Mouse (Mus musculus): ENCODE data around the gene Hist2h2be. TPM values are rescaled to one million over a fixed set of nuclear protein-coding genes. Genes with fewer than 3 reads are reported as not detected.

The Hist2h2be gene
- polyA plus RNA-seq, 2 experiments = 6.4 to 8.9 TPM

DNA sequence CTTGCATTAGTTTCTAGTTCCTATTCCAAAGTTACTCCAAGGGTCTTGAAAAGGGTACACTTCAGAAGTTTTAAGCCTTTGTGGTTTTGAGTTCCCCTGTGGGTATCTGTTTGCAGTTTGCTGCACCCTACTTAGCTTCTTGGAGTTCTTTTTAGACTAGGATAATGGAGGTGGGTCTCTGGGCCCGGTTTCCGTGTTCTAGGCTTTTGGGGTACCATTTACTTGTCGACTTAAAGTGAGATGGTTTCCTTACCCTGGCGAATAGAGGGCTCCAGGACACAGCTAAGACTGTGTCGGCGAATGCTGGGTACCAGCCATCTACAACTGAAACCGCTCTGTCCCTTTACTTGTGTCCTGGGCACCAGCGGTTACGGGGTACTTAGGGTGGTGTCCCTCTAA, 720 bp downstream of the Hist2h2be start:
- ATAC-seq (ENCODE audit: insufficient read depth) (no peak), DNase-seq (ENCODE audit: low read depth in 3 of 3, low spot score in 3 of 3) (no peak)
- peak overlapping the region; percentile 99 for H3K9ac ChIP-seq (replicated peaks)
- H3K4me2 ChIP-seq (ENCODE audit: low read depth) = peak overlapping the region; percentile 81
- H3K9me3 ChIP-seq (ENCODE audit: control insufficient read depth, low read length) = no peaks in the 10 kb centered on the region
- 16% methylated on average over 9 of the region's 9 CpGs for WGBS (ENCODE audit: insufficient replicate concordance)
- H3K4me3 ChIP-seq (ENCODE audit: insufficient read depth in 1 of 2, low read depth in 2 of 2, low read length in 2 of 2) = peak overlapping the region; percentile 73 to 79
- H3K36me3 ChIP-seq (replicated peaks; ENCODE audit: control insufficient read depth, insufficient read depth, low read depth) = no peaks in the 10 kb centered on the region
- peak overlapping the region; percentile 100 for H3K27ac ChIP-seq
- H3K4me1 ChIP-seq (replicated peaks; ENCODE audit: control insufficient read depth in 2 of 2, insufficient read depth in 2 of 2, low read length in 1 of 2) = peaks cover 41 to 51% of the 10 kb centered on the region in 2 experiments
- H3K27me3 ChIP-seq (ENCODE audit: control insufficient read depth, insufficient read depth, low read length) = no peaks in the 10 kb centered on the region
- TF ChIP-seq EP300 (IDR thresholded peaks at IDR 0.05; ENCODE audit: low read depth) = 0 out of 2 replicates have a peak, but pooled peaks have one; percentile 10
- no peak for TF ChIP-seq CTCF (IDR thresholded peaks at IDR 0.05; ENCODE audit: low read depth)

GRCm38 (mm10) chr3:96222774-96223173, 1.9 kb downstream of the Hist2h2be start:
- H3K27me3 ChIP-seq (ENCODE audit: control insufficient read depth, insufficient read depth, low read length) = no peaks in the 10 kb centered on the region
- peaks cover 41 to 54% of the 10 kb centered on the region in 2 experiments for H3K4me1 ChIP-seq (replicated peaks; ENCODE audit: control insufficient read depth in 2 of 2, insufficient read depth in 2 of 2, low read length in 1 of 2)
- ATAC-seq (ENCODE audit: insufficient read depth) = no peak
- peak overlapping the region; percentile 99 for H3K9ac ChIP-seq (replicated peaks)
- H3K36me3 ChIP-seq (replicated peaks; ENCODE audit: control insufficient read depth, insufficient read depth, low read depth) = no peaks in the 10 kb centered on the region
- H3K4me3 ChIP-seq (ENCODE audit: insufficient read depth in 1 of 2, low read depth in 2 of 2, low read length in 2 of 2) = peak overlapping the region; percentile 54 to 73
- no peak for DNase-seq (ENCODE audit: low read depth in 3 of 3, low spot score in 3 of 3)
- H3K27ac ChIP-seq = peak overlapping the region; percentile 100
- TF ChIP-seq EP300 (IDR thresholded peaks at IDR 0.05; ENCODE audit: low read depth) (no peak), CTCF (IDR thresholded peaks at IDR 0.05; ENCODE audit: low read depth) (no peak)
- no peaks in the 10 kb centered on the region for H3K9me3 ChIP-seq (ENCODE audit: control insufficient read depth, low read length)
- 79% methylated on average over 4 of the region's 4 CpGs for WGBS (ENCODE audit: insufficient replicate concordance)
- H3K4me2 ChIP-seq (ENCODE audit: low read depth) = peak overlapping the region; percentile 81

DNA sequence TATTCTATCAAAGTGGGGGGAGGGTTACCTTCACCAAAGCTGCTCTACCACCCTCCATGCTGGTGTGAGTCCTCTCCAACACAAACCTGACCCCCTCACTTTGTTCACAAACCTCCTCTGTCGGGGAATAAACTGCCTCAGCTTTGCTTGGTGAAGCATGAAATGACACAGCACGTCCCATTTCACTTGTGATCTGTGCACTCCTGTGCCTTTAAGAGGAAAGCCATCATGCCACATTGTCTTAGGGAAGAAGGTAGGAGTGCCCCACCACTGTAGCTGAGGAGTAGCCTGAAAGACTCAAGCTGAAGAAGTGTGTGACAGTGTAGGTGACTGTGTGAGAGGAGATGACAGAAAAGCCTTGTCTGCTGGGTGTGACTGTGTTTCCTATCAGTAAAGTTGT, 4.5 kb downstream of the Hist2h2be start:
- Histone ChIP-seq H3K4me2 (ENCODE audit: low read depth) (peak overlapping the region; percentile 81), H3K27me3 (ENCODE audit: control insufficient read depth, insufficient read depth, low read length) (no peaks in the 10 kb centered on the region), H3K9me3 (ENCODE audit: control insufficient read depth, low read length) (no peaks in the 10 kb centered on the region), H3K4me1 (replicated peaks; ENCODE audit: control insufficient read depth in 2 of 2, insufficient read depth in 2 of 2, low read length in 1 of 2) (peaks cover 32 to 47% of the 10 kb centered on the region in 2 experiments), H3K4me3 (ENCODE audit: insufficient read depth in 1 of 2, low read depth in 2 of 2, low read length in 2 of 2) (peak overlapping the region; percentile 15 to 31; a peak in 2 of 4 replicates), H3K27ac (peak overlapping the region; percentile 48), H3K9ac (replicated peaks) (peak overlapping the region; percentile 56), H3K36me3 (replicated peaks; ENCODE audit: control insufficient read depth, insufficient read depth, low read depth) (no peaks in the 10 kb centered on the region)
- TF ChIP-seq CTCF (IDR thresholded peaks at IDR 0.05; ENCODE audit: low read depth) (no peak), EP300 (IDR thresholded peaks at IDR 0.05; ENCODE audit: low read depth) (no peak)
- DNase-seq (ENCODE audit: low read depth in 3 of 3, low spot score in 3 of 3) (no peak), ATAC-seq (ENCODE audit: insufficient read depth) (no peak)
- WGBS (ENCODE audit: insufficient replicate concordance) = 51% methylated on average over 2 of the region's 2 CpGs

- H3K4me2 ChIP-seq (ENCODE audit: low read depth) = no peak overlapping the region
- 61% methylated on average over 8 of the region's 8 CpGs for whole genome bisulfite sequencing (ENCODE audit: insufficient replicate concordance)
- no peak overlapping the region for H3K9ac ChIP-seq (replicated peaks)
- DNase-seq (ENCODE audit: low read depth in 3 of 3, low spot score in 3 of 3) = no peak
- ATAC-seq (ENCODE audit: insufficient read depth) = no peak
- no peaks in the 10 kb centered on the region for H3K27me3 ChIP-seq (ENCODE audit: control insufficient read depth, insufficient read depth, low read length)
- no peaks in the 10 kb centered on the region for H3K36me3 ChIP-seq (replicated peaks; ENCODE audit: control insufficient read depth, insufficient read depth, low read depth)
- H3K27ac ChIP-seq = no peak overlapping the region
- no peaks in the 10 kb centered on the region for H3K9me3 ChIP-seq (ENCODE audit: control insufficient read depth, low read length)
- no peak overlapping the region for H3K4me3 ChIP-seq (ENCODE audit: insufficient read depth in 1 of 2, low read depth in 2 of 2, low read length in 2 of 2)
- TF ChIP-seq CTCF (IDR thresholded peaks at IDR 0.05; ENCODE audit: low read depth) (no peak), EP300 (IDR thresholded peaks at IDR 0.05; ENCODE audit: low read depth) (no peak)
- H3K4me1 ChIP-seq (replicated peaks; ENCODE audit: control insufficient read depth in 2 of 2, insufficient read depth in 2 of 2, low read length in 1 of 2) = peaks cover 32 to 45% of the 10 kb centered on the region in 2 experiments
These were observed 6.1 kb downstream of the Hist2h2be start for GRCm38 (mm10) chr3:96226695-96227648.

- Histone ChIP-seq H3K9me3 (ENCODE audit: control insufficient read depth, low read length) (no peaks in the 10 kb centered on the region), H3K4me3 (ENCODE audit: insufficient read depth in 1 of 2, low read depth in 2 of 2, low read length in 2 of 2) (no peak overlapping the region), H3K36me3 (replicated peaks; ENCODE audit: control insufficient read depth, insufficient read depth, low read depth) (no peaks in the 10 kb centered on the region), H3K4me1 (replicated peaks; ENCODE audit: control insufficient read depth in 2 of 2, insufficient read depth in 2 of 2, low read length in 1 of 2) (peaks cover 18 to 32% of the 10 kb centered on the region in 2 experiments), H3K4me2 (ENCODE audit: low read depth) (no peak overlapping the region), H3K9ac (replicated peaks) (no peak overlapping the region), H3K27ac (no peak overlapping the region), H3K27me3 (ENCODE audit: control insufficient read depth, insufficient read depth, low read length) (no peaks in the 10 kb centered on the region)
- no peak for TF ChIP-seq EP300 (IDR thresholded peaks at IDR 0.05; ENCODE audit: low read depth)
- TF ChIP-seq CTCF (IDR thresholded peaks at IDR 0.05; ENCODE audit: low read depth) = no peak
- 66% methylated on average over 2 of the region's 2 CpGs for WGBS (ENCODE audit: insufficient replicate concordance)
- ATAC-seq (ENCODE audit: insufficient read depth) (no peak), DNase-seq (ENCODE audit: low read depth in 3 of 3, low spot score in 3 of 3) (no peak)
These were observed 7.9 kb downstream of the Hist2h2be start for GRCm38 (mm10) chr3:96228828-96229227.
